Mouse (Mus musculus) brown adipose tissue, adult 24 weeks (tissue): ENCODE results near the gene Moxd1. TPM values are rescaled to one million over a fixed set of nuclear protein-coding genes. Genes with fewer than 3 reads are reported as not detected.

ENCODE experiments used
- H3K27ac ChIP-seq: fragments of 200-500 bp; replicated peaks from 2 replicates; pipeline ENCODE4 v1.5.1; 2012; ENCODE audit warnings: low read depth, mild to moderate bottlenecking, low read length
- H3K4me1 ChIP-seq: fragments of 200-500 bp; 2 replicates; pipeline ENCODE4 v1.6.1; 2012; ENCODE audit warnings: low read length, mixed read lengths; ENCODE audit not compliant: control insufficient read depth, insufficient read depth, insufficient read length
- H3K4me3 ChIP-seq: fragments of 200-500 bp; 2 replicates; pipeline ENCODE4 v1.5.1; 2012; ENCODE audit warnings: low read depth, mild to moderate bottlenecking, low read length, moderate library complexity; ENCODE audit not compliant: insufficient read depth
- polyA plus RNA-seq: library from polyadenylated mRNA; stranded (reverse); fragments of >200 nt; gene quantifications from 2 replicates; pipeline ENCODE4 v1.2.4, GENCODE M21; 2012; ENCODE audit not compliant: missing spikeins, insufficient read depth, insufficient read length

Gene Moxd1
- polyA plus RNA-seq, 1 experiment, result 0.55 TPM

GRCm38 (mm10) chr10:24248116-24248515 is 24.8 kb downstream of the Moxd1 start:
- no peaks in the 10 kb centered on the region for H3K4me1 ChIP-seq
- no peak overlapping the region for H3K4me3 ChIP-seq
- no peak overlapping the region for H3K27ac ChIP-seq

- H3K27ac ChIP-seq, result no peak overlapping the region
- no peaks in the 10 kb centered on the region for H3K4me1 ChIP-seq
- H3K4me3 ChIP-seq, result no peak overlapping the region
These were observed 28.3 kb downstream of the Moxd1 start for GRCm38 (mm10) chr10:24251631-24252030.

GRCm38 (mm10) chr10:24258150-24258549 is 34.8 kb downstream of the Moxd1 start:
- Histone ChIP-seq H3K4me3 (no peak overlapping the region), H3K27ac (no peak overlapping the region), H3K4me1 (no peaks in the 10 kb centered on the region)

- H3K4me3 ChIP-seq, result no peak overlapping the region
- no peaks in the 10 kb centered on the region for H3K4me1 ChIP-seq
- H3K27ac ChIP-seq, result no peak overlapping the region
These were observed 35.6 kb downstream of the Moxd1 start for GRCm38 (mm10) chr10:24258885-24259284.

GRCm38 (mm10) chr10:24259794-24260590 is 36.7 kb downstream of the Moxd1 start:
- no peak overlapping the region for H3K27ac ChIP-seq
- no peaks in the 10 kb centered on the region for H3K4me1 ChIP-seq
- H3K4me3 ChIP-seq, result no peak overlapping the region

- Histone ChIP-seq H3K4me1 (no peaks in the 10 kb centered on the region), H3K27ac (no peak overlapping the region)
These were observed 44.2 kb downstream of the Moxd1 start for GRCm38 (mm10) chr10:24267520-24267919.

GRCm38 (mm10) chr10:24271077-24271637 is 47.8 kb downstream of the Moxd1 start:
- no peaks in the 10 kb centered on the region for H3K4me1 ChIP-seq
- H3K4me3 ChIP-seq, result no peak overlapping the region
- H3K27ac ChIP-seq, result no peak overlapping the region

More at GRCm38 (mm10) chr10:24267520-24267919, 44.2 kb downstream of the Moxd1 start:
- H3K4me3 ChIP-seq, result no peak overlapping the region

- Histone ChIP-seq H3K4me3 (no peak overlapping the region), H3K4me1 (no peaks in the 10 kb centered on the region), H3K27ac (no peak overlapping the region)
These were observed 52.9 kb downstream of the Moxd1 start for GRCm38 (mm10) chr10:24276211-24276610.

- Histone ChIP-seq H3K27ac (no peak overlapping the region), H3K4me1 (no peaks in the 10 kb centered on the region), H3K4me3 (no peak overlapping the region)
These were observed 59.3 kb downstream of the Moxd1 start for GRCm38 (mm10) chr10:24282650-24283049.

GRCm38 (mm10) chr10:24291611-24292010 is 68.3 kb downstream of the Moxd1 start:
- Histone ChIP-seq H3K4me3 (no peak overlapping the region), H3K27ac (no peak overlapping the region), H3K4me1 (peaks cover 3% of the 10 kb centered on the region; the same call in 1 of the 2 replicates)

- peaks cover 3% of the 10 kb centered on the region; the same call in 1 of the 2 replicates for H3K4me1 ChIP-seq
- no peak overlapping the region for H3K4me3 ChIP-seq
- no peak overlapping the region for H3K27ac ChIP-seq
These were observed 69.4 kb downstream of the Moxd1 start for GRCm38 (mm10) chr10:24292671-24293070.

GRCm38 (mm10) chr10:24296608-24297007 is 73.3 kb downstream of the Moxd1 start:
- Histone ChIP-seq H3K4me3 (no peak overlapping the region), H3K27ac (no peak overlapping the region), H3K4me1 (peaks cover 3% of the 10 kb centered on the region; the same call in 1 of the 2 replicates)

- no peak overlapping the region for H3K4me3 ChIP-seq
- H3K4me1 ChIP-seq, result peaks cover 3% of the 10 kb centered on the region; the same call in 1 of the 2 replicates
- H3K27ac ChIP-seq, result no peak overlapping the region
These were observed 74.5 kb downstream of the Moxd1 start for GRCm38 (mm10) chr10:24297792-24298191.

GRCm38 (mm10) chr10:24298260-24299244 is 75.2 kb downstream of the Moxd1 start:
- Histone ChIP-seq H3K4me3 (no peak overlapping the region), H3K27ac (no peak overlapping the region), H3K4me1 (peaks cover 3% of the 10 kb centered on the region; the same call in 1 of the 2 replicates)

GRCm38 (mm10) chr10:24312191-24312611 is 88.9 kb downstream of the Moxd1 start:
- Histone ChIP-seq H3K4me3 (no peak overlapping the region), H3K27ac (no peak overlapping the region)

More at GRCm38 (mm10) chr10:24312191-24312611, 88.9 kb downstream of the Moxd1 start:
- no peaks in the 10 kb centered on the region for H3K4me1 ChIP-seq
